Mouse (Mus musculus) cortical plate, adult 2 months (tissue): Measurements from ENCODE around the gene Pyroxd1. TPM values are rescaled to one million over a fixed set of nuclear protein-coding genes. Genes with fewer than 3 reads are reported as not detected.

Experiments
- H3K27ac ChIP-seq: fragments of 200-500 bp; 2 replicates; pipeline ENCODE4 v1.5.1; 2012; ENCODE audit warnings: low read length, control low read depth, inconsistent platforms; ENCODE audit not compliant: insufficient read depth
- H3K4me1 ChIP-seq: fragments of 200-500 bp; 2 replicates; pipeline ENCODE4 v1.6.1; 2011; ENCODE audit warnings: low read length; ENCODE audit not compliant: control insufficient read depth, insufficient read depth
- H3K4me3 ChIP-seq: fragments of 200-500 bp; 2 replicates; pipeline ENCODE4 v1.5.1; 2011; ENCODE audit warnings: mild to moderate bottlenecking, low read length, control low read depth; ENCODE audit not compliant: insufficient read depth
- CTCF ChIP-seq: fragments of 200-500 bp; IDR thresholded peaks from 2 replicates; pipeline ENCODE4 v1.5.1; 2011; ENCODE audit warnings: mild to moderate bottlenecking, control low read depth, low read length; ENCODE audit not compliant: insufficient read depth; ENCODE audit errors: extremely low read depth
- POLR2A ChIP-seq: fragments of 200-500 bp; IDR thresholded peaks from 2 replicates; pipeline ENCODE4 v1.6.1; 2011; ENCODE audit warnings: mild to moderate bottlenecking, low read length, control low read depth; ENCODE audit not compliant: insufficient read depth; ENCODE audit errors: extremely low read depth
- polyA plus RNA-seq: library from polyadenylated mRNA; depleted of rRNA; stranded (reverse); fragments of >200 nt; gene quantifications from 2 replicates; pipeline ENCODE4 v1.2.3, GENCODE M21; 2012

The Pyroxd1 gene
- polyA plus RNA-seq, 1 experiment, result 12.0 TPM

DNA sequence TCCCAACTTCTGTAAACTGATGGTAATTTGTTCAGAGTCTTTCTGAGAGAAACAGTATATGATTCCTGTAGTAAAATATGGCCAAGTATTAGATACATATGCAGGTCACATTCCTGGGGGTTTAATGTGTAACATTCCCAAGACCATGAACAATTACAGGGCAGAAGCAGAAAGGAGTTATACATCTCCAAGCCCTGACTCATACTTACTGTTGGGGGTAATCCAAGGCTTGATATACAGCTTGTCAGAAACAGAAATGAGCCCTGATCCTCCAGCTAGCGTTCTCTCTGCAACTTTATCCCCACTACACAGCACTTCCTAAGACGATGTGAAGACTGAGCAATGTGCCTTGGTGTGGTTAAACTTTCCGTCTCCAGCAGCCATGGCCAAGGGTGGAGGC, 22.1 kb downstream of the Pyroxd1 start:
- H3K27ac ChIP-seq, result no peak overlapping the region
- no peaks in the 10 kb centered on the region for H3K4me1 ChIP-seq
- H3K4me3 ChIP-seq, result no peak overlapping the region
- TF ChIP-seq CTCF (no peak), POLR2A (no peak)

DNA sequence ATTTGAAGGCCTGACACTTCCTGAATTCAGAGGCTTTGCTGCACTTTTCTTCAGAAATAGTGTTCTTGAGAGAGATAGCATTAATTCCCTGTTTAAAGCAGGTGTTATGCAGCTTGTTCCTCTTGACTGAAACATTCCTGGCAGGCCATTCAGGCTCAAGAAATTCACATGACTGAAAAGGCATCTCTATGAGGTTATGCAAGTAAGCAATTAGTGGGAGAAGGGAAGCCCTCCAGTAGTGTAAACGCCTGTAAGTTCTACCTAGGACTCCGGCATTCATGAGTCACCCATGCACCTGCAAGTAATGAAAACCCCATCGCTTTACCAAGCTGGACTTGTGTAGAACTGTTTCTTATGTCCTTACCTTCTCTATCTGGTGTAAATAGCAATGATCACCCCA, 24.1 kb downstream of the Pyroxd1 start:
- TF ChIP-seq CTCF, result no peak
- no peak for TF ChIP-seq POLR2A
- H3K27ac ChIP-seq, result no peak overlapping the region
- no peaks in the 10 kb centered on the region for H3K4me1 ChIP-seq
- no peak overlapping the region for H3K4me3 ChIP-seq

GRCm38 (mm10) chr6:142377081-142377480, 31.6 kb downstream of the Pyroxd1 start:
- Histone ChIP-seq H3K27ac (no peak overlapping the region), H3K4me3 (no peak overlapping the region), H3K4me1 (no peaks in the 10 kb centered on the region)
- TF ChIP-seq CTCF (no peak), POLR2A (no peak)

DNA sequence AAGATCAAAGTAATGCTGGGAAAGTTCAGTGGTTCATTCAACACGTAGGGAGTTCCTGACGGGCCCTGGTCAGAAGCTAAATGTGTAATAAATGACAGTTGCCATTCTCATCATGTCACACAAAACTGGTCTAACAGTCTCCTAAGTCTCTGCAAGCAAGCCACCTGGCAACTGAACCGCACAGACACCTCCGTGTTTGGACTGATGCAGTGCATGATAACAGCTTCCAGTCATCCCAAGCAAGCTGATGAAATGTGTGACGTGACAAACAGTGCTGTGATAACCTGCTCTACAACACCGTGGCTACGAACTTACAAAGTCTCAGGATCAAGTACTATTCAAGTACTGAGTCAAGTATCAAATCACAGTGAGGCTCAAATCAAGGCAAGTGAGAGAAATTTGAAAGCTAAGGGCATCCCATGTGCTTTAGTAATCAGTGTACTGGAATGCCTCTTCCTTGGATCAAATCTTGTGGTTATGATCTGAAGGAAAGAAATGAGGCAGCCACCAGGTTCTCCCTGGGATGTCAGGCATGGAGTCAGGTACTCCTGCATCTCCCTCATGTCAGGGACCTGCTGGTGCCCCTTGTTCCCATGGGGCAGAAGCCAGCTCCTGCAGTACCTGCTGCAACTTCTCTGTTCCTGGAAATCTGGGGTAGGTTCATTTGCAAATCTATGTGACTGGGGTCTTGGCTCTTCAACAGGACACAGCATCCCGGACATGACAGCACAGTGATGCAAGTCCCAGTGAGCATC, 33.3 kb downstream of the Pyroxd1 start:
- Histone ChIP-seq H3K27ac (no peak overlapping the region), H3K4me1 (no peaks in the 10 kb centered on the region), H3K4me3 (no peak overlapping the region)
- TF ChIP-seq POLR2A (no peak), CTCF (no peak)

DNA sequence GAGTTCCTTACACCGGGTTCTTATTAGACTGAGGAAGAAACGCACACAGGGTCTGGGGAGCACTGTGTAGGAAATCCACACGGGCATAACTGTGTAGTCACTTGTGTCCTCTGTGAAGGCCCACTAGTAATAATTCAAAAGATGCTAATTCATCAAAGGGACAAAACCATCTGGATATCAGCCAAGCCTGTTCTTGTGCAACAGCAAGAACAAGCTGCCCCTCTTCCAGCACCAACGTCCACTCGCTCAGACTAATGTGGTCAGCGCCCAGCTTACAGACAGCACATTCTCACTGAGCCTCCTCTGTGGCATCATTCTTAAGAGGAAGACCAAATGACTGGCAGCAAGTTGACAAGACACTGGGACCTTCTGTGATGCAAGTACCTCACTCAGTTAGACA, 34.5 kb downstream of the Pyroxd1 start:
- Histone ChIP-seq H3K27ac (no peak overlapping the region), H3K4me1 (no peaks in the 10 kb centered on the region), H3K4me3 (no peak overlapping the region)
- TF ChIP-seq POLR2A (no peak), CTCF (no peak)

GRCm38 (mm10) chr6:142381615-142382014, 36.2 kb downstream of the Pyroxd1 start:
- no peaks in the 10 kb centered on the region for H3K4me1 ChIP-seq
- H3K27ac ChIP-seq, result no peak overlapping the region
- H3K4me3 ChIP-seq, result no peak overlapping the region
- TF ChIP-seq CTCF (no peak), POLR2A (no peak)

- Histone ChIP-seq H3K27ac (no peak overlapping the region), H3K4me3 (no peak overlapping the region), H3K4me1 (0 out of 2 replicates have a peak, but pooled peaks cover 1% of the 10 kb centered on the region)
- TF ChIP-seq POLR2A (no peak), CTCF (no peak)
Measured at GRCm38 (mm10) chr6:142384521-142384920, 39.1 kb downstream of the Pyroxd1 start.

- TF ChIP-seq CTCF, result no peak
- H3K27ac ChIP-seq, result no peak overlapping the region
- H3K4me3 ChIP-seq, result peak overlapping the region; percentile 89
- peaks cover 1% of the 10 kb centered on the region; the same call in 1 of the 2 replicates for H3K4me1 ChIP-seq
Measured at GRCm38 (mm10) chr6:142386285-142387010, 41.0 kb downstream of the Pyroxd1 start.

- Histone ChIP-seq H3K4me3 (peak within 1 kb of the TSS; percentile 89), H3K4me1 (peaks cover 1% of the 10 kb centered on the region; the same call in 1 of the 2 replicates), H3K27ac (no peak within 1 kb of the TSS)
- TF ChIP-seq CTCF (no peak), POLR2A (peak; percentile 28; the same call in 1 of the 2 replicates)
Measured at GRCm38 (mm10) chr6:142387011-142387754, 41.7 kb downstream of the Pyroxd1 start, which contains the start of the genes Recql and Golt1b. TSS of gene Recql (minus strand) at chr6:142387087. TSS of gene Golt1b (plus strand) at chr6:142387221.

- Histone ChIP-seq H3K4me3 (peak overlapping the region; percentile 89), H3K27ac (no peak overlapping the region), H3K4me1 (peaks cover 1% of the 10 kb centered on the region; the same call in 1 of the 2 replicates)
- TF ChIP-seq CTCF, result no peak
- no peak for TF ChIP-seq POLR2A
Measured at GRCm38 (mm10) chr6:142387755-142388271, 42.4 kb downstream of the Pyroxd1 start.
